Mouse (Mus musculus) forebrain, embryonic 14.5 days (tissue): ENCODE measurements around the gene Trim75. TPM values are rescaled to one million over a fixed set of nuclear protein-coding genes. Genes with fewer than 3 reads are reported as not detected.

Experiments
- polyA plus RNA-seq: library from polyadenylated mRNA; unstranded; fragments of >200 nt; fragmentation: Nextera tagmentation; extraction: Ambion mirVana; gene quantifications from 2 replicates; pipeline ENCODE4 v1.2.1, GENCODE M21; 2014

Trim75 gene
- polyA plus RNA-seq, 1 experiment from 2014 or later: 0.09 TPM

Other genes with a start within 250 kb of the Trim75 start
- gene Klhl2, start 137.8 kb downstream of the Trim75 start, polyA plus RNA-seq: 16.3 and 20.6 TPM in 2 replicates
- gene Tmem192, start 40.6 kb downstream of the Trim75 start, polyA plus RNA-seq: 24.0 and 26.2 TPM in 2 replicates
- not detected in 2 replicates for gene Trim61, start 30.7 kb upstream of the Trim75 start, polyA plus RNA-seq
- not detected in 2 replicates for gene Trim60, start 30.8 kb upstream of the Trim75 start, polyA plus RNA-seq
- gene Apela, start 49.5 kb upstream of the Trim75 start, polyA plus RNA-seq: 1.1 and 1.3 TPM in 2 replicates
- gene Gm10663, start 87.2 kb upstream of the Trim75 start, polyA plus RNA-seq: not detected in 2 replicates
- not detected in 2 replicates for gene BC030870, start 141.7 kb upstream of the Trim75 start, polyA plus RNA-seq